Mouse (Mus musculus): ENCODE data around the gene Nrxn2. TPM values are rescaled to one million over a fixed set of nuclear protein-coding genes. Genes with fewer than 3 reads are reported as not detected.

Gene Nrxn2
- polyA plus RNA-seq, 1 experiment from 2014 or later, result 1.1 TPM

GRCm38 (mm10) chr19:6510546-6510945, 92.0 kb downstream of the Nrxn2 start:
- no peak overlapping the region for H3K27ac ChIP-seq
- H3K4me1 ChIP-seq, result peaks cover 20% of the 10 kb centered on the region
- DNase-seq (ENCODE audit: low spot score), result no peak
- peaks cover 90% of the 10 kb centered on the region for H3K27me3 ChIP-seq (ENCODE audit: insufficient read depth, poor library complexity, severe bottlenecking)
- WGBS, result 79% methylated on average over 2 of the region's 2 CpGs
- no peaks in the 10 kb centered on the region for H3K9me3 ChIP-seq
- no peak overlapping the region for H3K4me3 ChIP-seq
- H3K36me3 ChIP-seq, result no peaks in the 10 kb centered on the region

GRCm38 (mm10) chr19:6513389-6514139, 95.0 kb downstream of the Nrxn2 start:
- peaks cover 31% of the 10 kb centered on the region for H3K4me1 ChIP-seq
- DNase-seq (ENCODE audit: low spot score), result no peak
- H3K27ac ChIP-seq, result no peak overlapping the region
- H3K27me3 ChIP-seq (ENCODE audit: insufficient read depth, poor library complexity, severe bottlenecking), result peaks cover 73% of the 10 kb centered on the region
- WGBS, result 4% methylated on average over 15 of the region's 15 CpGs
- 0 out of 2 replicates have a peak overlapping the region, but pooled peaks have one; percentile 5 for H3K4me3 ChIP-seq
- no peaks in the 10 kb centered on the region for H3K9me3 ChIP-seq
- no peaks in the 10 kb centered on the region for H3K36me3 ChIP-seq

- no peak overlapping the region for H3K4me3 ChIP-seq
- H3K27ac ChIP-seq, result no peak overlapping the region
- H3K9me3 ChIP-seq, result no peaks in the 10 kb centered on the region
- no peak for DNase-seq (ENCODE audit: low spot score)
- H3K36me3 ChIP-seq, result no peaks in the 10 kb centered on the region
- H3K27me3 ChIP-seq (ENCODE audit: insufficient read depth, poor library complexity, severe bottlenecking), result peaks cover 67% of the 10 kb centered on the region
- H3K4me1 ChIP-seq, result peaks cover 39% of the 10 kb centered on the region
- 71% methylated on average over 6 of the region's 6 CpGs for WGBS
Observed at GRCm38 (mm10) chr19:6514940-6515339, 96.4 kb downstream of the Nrxn2 start.

- Histone ChIP-seq H3K9me3 (no peaks in the 10 kb centered on the region), H3K4me1 (peaks cover 39% of the 10 kb centered on the region), H3K36me3 (no peaks in the 10 kb centered on the region), H3K27me3 (ENCODE audit: insufficient read depth, poor library complexity, severe bottlenecking) (peaks cover 62% of the 10 kb centered on the region), H3K4me3 (no peak overlapping the region), H3K27ac (no peak overlapping the region)
- no peak for DNase-seq (ENCODE audit: low spot score)
- WGBS, result 62% methylated on average over 5 of the region's 5 CpGs
Observed at GRCm38 (mm10) chr19:6515448-6515847, 96.9 kb downstream of the Nrxn2 start.

- DNase-seq (ENCODE audit: low spot score), result no peak
- H3K9me3 ChIP-seq, result no peaks in the 10 kb centered on the region
- peaks cover 39% of the 10 kb centered on the region for H3K4me1 ChIP-seq
- 56% methylated on average over 8 of the region's 8 CpGs for WGBS
- H3K4me3 ChIP-seq, result no peak overlapping the region
- H3K36me3 ChIP-seq, result no peaks in the 10 kb centered on the region
- peaks cover 61% of the 10 kb centered on the region for H3K27me3 ChIP-seq (ENCODE audit: insufficient read depth, poor library complexity, severe bottlenecking)
- H3K27ac ChIP-seq, result no peak overlapping the region
Observed at GRCm38 (mm10) chr19:6516153-6516552, 97.6 kb downstream of the Nrxn2 start.

- peaks cover 47% of the 10 kb centered on the region for H3K27me3 ChIP-seq (ENCODE audit: insufficient read depth, poor library complexity, severe bottlenecking)
- DNase-seq (ENCODE audit: low spot score), result no peak
- 66% methylated on average over 5 of the region's 5 CpGs for WGBS
- H3K4me3 ChIP-seq, result no peak overlapping the region
- H3K36me3 ChIP-seq, result no peaks in the 10 kb centered on the region
- H3K4me1 ChIP-seq, result peaks cover 32% of the 10 kb centered on the region
- H3K27ac ChIP-seq, result peak overlapping the region; percentile 42; the same call in 1 of the 2 replicates
- H3K9me3 ChIP-seq, result no peaks in the 10 kb centered on the region
Observed at GRCm38 (mm10) chr19:6518601-6519000, 100.1 kb downstream of the Nrxn2 start.

GRCm38 (mm10) chr19:6519483-6519882, 101.0 kb downstream of the Nrxn2 start:
- no peaks in the 10 kb centered on the region for H3K9me3 ChIP-seq
- no peak overlapping the region for H3K27ac ChIP-seq
- 35% methylated on average over 2 of the region's 2 CpGs for WGBS
- peaks cover 25% of the 10 kb centered on the region for H3K4me1 ChIP-seq
- no peaks in the 10 kb centered on the region for H3K36me3 ChIP-seq
- DNase-seq (ENCODE audit: low spot score), result no peak
- H3K4me3 ChIP-seq, result no peak overlapping the region
- peaks cover 39% of the 10 kb centered on the region for H3K27me3 ChIP-seq (ENCODE audit: insufficient read depth, poor library complexity, severe bottlenecking)

GRCm38 (mm10) chr19:6521630-6522029, 103.1 kb downstream of the Nrxn2 start:
- H3K27me3 ChIP-seq (ENCODE audit: insufficient read depth, poor library complexity, severe bottlenecking), result peaks cover 33% of the 10 kb centered on the region
- no peak overlapping the region for H3K4me3 ChIP-seq
- no peak for DNase-seq (ENCODE audit: low spot score)
- H3K27ac ChIP-seq, result no peak overlapping the region
- WGBS, result 81% methylated on average over 3 of the region's 3 CpGs
- peaks cover 14% of the 10 kb centered on the region; the same call in 1 of the 2 replicates for H3K4me1 ChIP-seq
- no peaks in the 10 kb centered on the region for H3K36me3 ChIP-seq
- no peaks in the 10 kb centered on the region for H3K9me3 ChIP-seq

GRCm38 (mm10) chr19:6522289-6522688, 103.8 kb downstream of the Nrxn2 start:
- Histone ChIP-seq H3K27me3 (ENCODE audit: insufficient read depth, poor library complexity, severe bottlenecking) (peaks cover 33% of the 10 kb centered on the region), H3K4me1 (peaks cover 14% of the 10 kb centered on the region; the same call in 1 of the 2 replicates), H3K9me3 (no peaks in the 10 kb centered on the region), H3K36me3 (no peaks in the 10 kb centered on the region), H3K4me3 (no peak overlapping the region), H3K27ac (no peak overlapping the region)
- WGBS, result 86% methylated on average over 14 of the region's 14 CpGs
- DNase-seq (ENCODE audit: low spot score), result no peak

- peaks cover 34% of the 10 kb centered on the region for H3K27me3 ChIP-seq (ENCODE audit: insufficient read depth, poor library complexity, severe bottlenecking)
- 78% methylated on average over 4 of the region's 4 CpGs for WGBS
- H3K4me1 ChIP-seq, result peaks cover 14% of the 10 kb centered on the region; the same call in 1 of the 2 replicates
- no peaks in the 10 kb centered on the region for H3K9me3 ChIP-seq
- H3K4me3 ChIP-seq, result no peak overlapping the region
- no peaks in the 10 kb centered on the region for H3K36me3 ChIP-seq
- DNase-seq (ENCODE audit: low spot score), result no peak
- no peak overlapping the region for H3K27ac ChIP-seq
Observed at GRCm38 (mm10) chr19:6525023-6525422, 106.5 kb downstream of the Nrxn2 start.

GRCm38 (mm10) chr19:6526010-6526409, 107.5 kb downstream of the Nrxn2 start:
- no peak overlapping the region for H3K4me3 ChIP-seq
- H3K36me3 ChIP-seq, result no peaks in the 10 kb centered on the region
- 83% methylated on average over 9 of the region's 9 CpGs for WGBS
- no peak for DNase-seq (ENCODE audit: low spot score)
- peaks cover 37% of the 10 kb centered on the region for H3K27me3 ChIP-seq (ENCODE audit: insufficient read depth, poor library complexity, severe bottlenecking)
- H3K9me3 ChIP-seq, result no peaks in the 10 kb centered on the region
- H3K27ac ChIP-seq, result no peak overlapping the region
- H3K4me1 ChIP-seq, result peaks cover 20% of the 10 kb centered on the region

- no peaks in the 10 kb centered on the region for H3K36me3 ChIP-seq
- H3K4me3 ChIP-seq, result no peak overlapping the region
- H3K4me1 ChIP-seq, result peaks cover 33% of the 10 kb centered on the region
- H3K27ac ChIP-seq, result no peak overlapping the region
- WGBS, result 91% methylated on average over 3 of the region's 3 CpGs
- no peaks in the 10 kb centered on the region for H3K9me3 ChIP-seq
- H3K27me3 ChIP-seq (ENCODE audit: insufficient read depth, poor library complexity, severe bottlenecking), result peaks cover 39% of the 10 kb centered on the region
- DNase-seq (ENCODE audit: low spot score), result no peak
Observed at GRCm38 (mm10) chr19:6527439-6527838, 108.9 kb downstream of the Nrxn2 start.

- Histone ChIP-seq H3K36me3 (no peaks in the 10 kb centered on the region), H3K27ac (no peak overlapping the region), H3K4me3 (no peak overlapping the region), H3K4me1 (peaks cover 38% of the 10 kb centered on the region), H3K27me3 (ENCODE audit: insufficient read depth, poor library complexity, severe bottlenecking) (peaks cover 44% of the 10 kb centered on the region), H3K9me3 (no peaks in the 10 kb centered on the region)
- DNase-seq (ENCODE audit: low spot score), result no peak
- 76% methylated on average over 17 of the region's 17 CpGs for WGBS
Observed at GRCm38 (mm10) chr19:6527839-6528531, 109.5 kb downstream of the Nrxn2 start.

Data from heart, embryonic 10.5 days (tissue).